Mouse (Mus musculus): ENCODE results near the gene Ssxb8. TPM values are rescaled to one million over a fixed set of nuclear protein-coding genes. Genes with fewer than 3 reads are reported as not detected.

Gene Ssxb8
- polyA plus RNA-seq (2014; fragmentation: Illumina TruSeq; extraction: RNeasy Lipid Tissue Mini Kit (QIAGEN cat#74804); ENCODE audit: insufficient read depth, low read depth, low replicate concordance) = not detected

DNA sequence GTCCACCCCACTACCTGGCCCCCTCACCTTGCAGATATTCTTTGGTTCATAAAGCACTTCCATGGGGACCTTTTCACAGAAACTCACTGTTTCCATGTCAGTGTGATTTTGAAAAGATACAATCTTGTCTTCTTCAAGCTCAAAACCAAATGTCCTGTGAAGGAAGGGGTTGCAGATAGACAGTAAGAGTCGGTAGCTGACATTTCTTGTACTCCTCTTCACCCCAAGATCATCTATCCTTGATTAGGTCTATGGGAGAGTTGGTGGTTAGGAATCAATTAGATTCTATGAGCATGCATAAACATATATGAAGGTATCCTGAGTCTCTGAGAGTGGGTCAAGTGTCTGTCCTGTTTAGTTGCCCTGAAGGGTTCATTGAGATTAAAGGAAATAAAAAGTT lies at the start of gene Ssxb8:
Gene Ssxb8 (minus strand): TSS at position 101 of the 400 bp plus-strand sequence.

Other genes starting within 250 kb of the Ssxb8 start
- gene Ssxb2, start 229.1 kb downstream of the Ssxb8 start, polyA plus RNA-seq (2014; fragmentation: Illumina TruSeq; extraction: RNeasy Lipid Tissue Mini Kit (QIAGEN cat#74804); ENCODE audit: insufficient read depth, low read depth, low replicate concordance) = not detected
- not detected for gene Gm14459, start 165.9 kb downstream of the Ssxb8 start, polyA plus RNA-seq (2014; fragmentation: Illumina TruSeq; extraction: RNeasy Lipid Tissue Mini Kit (QIAGEN cat#74804); ENCODE audit: insufficient read depth, low read depth, low replicate concordance)
- not detected for gene Ssxb6, start 142.6 kb downstream of the Ssxb8 start, polyA plus RNA-seq (2014; fragmentation: Illumina TruSeq; extraction: RNeasy Lipid Tissue Mini Kit (QIAGEN cat#74804); ENCODE audit: insufficient read depth, low read depth, low replicate concordance)
- gene Ssxb3, start 99.0 kb downstream of the Ssxb8 start, polyA plus RNA-seq (2014; fragmentation: Illumina TruSeq; extraction: RNeasy Lipid Tissue Mini Kit (QIAGEN cat#74804); ENCODE audit: insufficient read depth, low read depth, low replicate concordance) = not detected
- gene Ssx9, start 57.6 kb upstream of the Ssxb8 start, polyA plus RNA-seq (2014; fragmentation: Illumina TruSeq; extraction: RNeasy Lipid Tissue Mini Kit (QIAGEN cat#74804); ENCODE audit: insufficient read depth, low read depth, low replicate concordance) = not detected
- gene Ssxb5, start 112.8 kb upstream of the Ssxb8 start, polyA plus RNA-seq (2014; fragmentation: Illumina TruSeq; extraction: RNeasy Lipid Tissue Mini Kit (QIAGEN cat#74804); ENCODE audit: insufficient read depth, low read depth, low replicate concordance) = not detected
- not detected for gene Gm6592, start 153.2 kb upstream of the Ssxb8 start, polyA plus RNA-seq (2014; fragmentation: Illumina TruSeq; extraction: RNeasy Lipid Tissue Mini Kit (QIAGEN cat#74804); ENCODE audit: insufficient read depth, low read depth, low replicate concordance)
- gene Gm5751, start 183.4 kb upstream of the Ssxb8 start, polyA plus RNA-seq (2014; fragmentation: Illumina TruSeq; extraction: RNeasy Lipid Tissue Mini Kit (QIAGEN cat#74804); ENCODE audit: insufficient read depth, low read depth, low replicate concordance) = not detected
- 1.3 TPM for gene B630019K06Rik, start 201.5 kb upstream of the Ssxb8 start, polyA plus RNA-seq (2014; fragmentation: Illumina TruSeq; extraction: RNeasy Lipid Tissue Mini Kit (QIAGEN cat#74804); ENCODE audit: insufficient read depth, low read depth, low replicate concordance)